Mouse (Mus musculus): ENCODE measurements around the gene Frmd4b. TPM values are rescaled to one million over a fixed set of nuclear protein-coding genes. Genes with fewer than 3 reads are reported as not detected.
A peak's percentile ranks its signal among the peaks of the same experiment; 100 is the strongest.

The Frmd4b gene
- polyA plus RNA-seq, 1 experiment from 2014 or later, result 13.5 TPM

- H3K4me3 ChIP-seq (ENCODE audit: low read length), result no peak overlapping the region
- 86% methylated on average over 3 of the region's 3 CpGs for WGBS
- no peaks in the 10 kb centered on the region for H3K9me3 ChIP-seq (replicated peaks; ENCODE audit: control insufficient read depth, low read length)
- H3K27ac ChIP-seq (ENCODE audit: low read length), result no peak overlapping the region
- no peaks in the 10 kb centered on the region for H3K27me3 ChIP-seq (ENCODE audit: control insufficient read depth, insufficient read depth, low read length)
- ATAC-seq (replicated peaks; ENCODE audit: extremely low read depth, insufficient read depth, low FRiP score), result no peak
- no peaks in the 10 kb centered on the region for H3K36me3 ChIP-seq (ENCODE audit: control insufficient read depth, insufficient read depth)
- peaks cover 6% of the 10 kb centered on the region; the same call in 1 of the 2 replicates for H3K4me1 ChIP-seq (ENCODE audit: control insufficient read depth, insufficient read depth, low read length)
- H3K4me2 ChIP-seq (ENCODE audit: low read depth, low read length), result no peak overlapping the region
- H3K9ac ChIP-seq (ENCODE audit: low read length), result no peak overlapping the region
Observed at GRCm38 (mm10) chr6:97507893-97508292, 109.4 kb downstream of the Frmd4b start.

GRCm38 (mm10) chr6:97506141-97506650 is 111.1 kb downstream of the Frmd4b start:
- ATAC-seq (replicated peaks; ENCODE audit: extremely low read depth, insufficient read depth, low FRiP score), result peak; percentile 86
- Histone ChIP-seq H3K36me3 (ENCODE audit: control insufficient read depth, insufficient read depth) (no peaks in the 10 kb centered on the region), H3K9ac (ENCODE audit: low read length) (no peak overlapping the region), H3K4me3 (ENCODE audit: low read length) (no peak overlapping the region), H3K27ac (ENCODE audit: low read length) (peak overlapping the region; percentile 31; the same call in 1 of the 2 replicates), H3K9me3 (replicated peaks; ENCODE audit: control insufficient read depth, low read length) (no peaks in the 10 kb centered on the region), H3K4me2 (ENCODE audit: low read depth, low read length) (peak overlapping the region; percentile 36), H3K4me1 (ENCODE audit: control insufficient read depth, insufficient read depth, low read length) (peaks cover 6% of the 10 kb centered on the region; the same call in 1 of the 2 replicates), H3K27me3 (ENCODE audit: control insufficient read depth, insufficient read depth, low read length) (no peaks in the 10 kb centered on the region)
- WGBS, result 11% methylated on average over 15 of the region's 15 CpGs

DNA sequence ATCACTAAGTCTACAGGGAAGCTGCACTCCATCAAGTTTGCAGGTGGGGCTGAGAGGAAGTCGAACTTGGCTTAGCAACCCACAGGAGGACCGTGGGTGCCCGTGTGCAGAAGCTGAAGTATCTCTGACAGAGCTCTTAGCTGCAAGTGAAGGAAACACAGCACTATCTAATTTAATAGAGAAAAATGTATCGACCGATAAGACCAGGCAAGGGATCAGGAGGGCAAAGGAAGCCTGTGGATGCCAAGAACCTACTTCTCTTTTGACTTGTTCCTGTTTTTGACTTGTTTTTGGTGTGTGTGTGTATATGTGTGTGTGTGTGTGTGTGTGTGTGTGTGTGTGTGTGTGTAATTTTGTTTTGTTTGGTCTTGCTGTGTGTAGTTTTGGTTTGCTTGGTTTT is 112.7 kb downstream of the Frmd4b start:
- WGBS, result 49% methylated on average over 5 of the region's 5 CpGs
- H3K4me3 ChIP-seq (ENCODE audit: low read length), result no peak overlapping the region
- no peaks in the 10 kb centered on the region for H3K9me3 ChIP-seq (replicated peaks; ENCODE audit: control insufficient read depth, low read length)
- H3K36me3 ChIP-seq (ENCODE audit: control insufficient read depth, insufficient read depth), result no peaks in the 10 kb centered on the region
- no peaks in the 10 kb centered on the region for H3K27me3 ChIP-seq (ENCODE audit: control insufficient read depth, insufficient read depth, low read length)
- peaks cover 6% of the 10 kb centered on the region; the same call in 1 of the 2 replicates for H3K4me1 ChIP-seq (ENCODE audit: control insufficient read depth, insufficient read depth, low read length)
- H3K9ac ChIP-seq (ENCODE audit: low read length), result no peak overlapping the region
- ATAC-seq (replicated peaks; ENCODE audit: extremely low read depth, insufficient read depth, low FRiP score), result no peak
- no peak overlapping the region for H3K4me2 ChIP-seq (ENCODE audit: low read depth, low read length)
- no peak overlapping the region for H3K27ac ChIP-seq (ENCODE audit: low read length)

- Histone ChIP-seq H3K9ac (ENCODE audit: low read length) (no peak overlapping the region), H3K4me2 (ENCODE audit: low read depth, low read length) (no peak overlapping the region), H3K36me3 (ENCODE audit: control insufficient read depth, insufficient read depth) (no peaks in the 10 kb centered on the region), H3K4me1 (ENCODE audit: control insufficient read depth, insufficient read depth, low read length) (peaks cover 2% of the 10 kb centered on the region; the same call in 1 of the 2 replicates), H3K27me3 (ENCODE audit: control insufficient read depth, insufficient read depth, low read length) (no peaks in the 10 kb centered on the region), H3K27ac (ENCODE audit: low read length) (no peak overlapping the region), H3K4me3 (ENCODE audit: low read length) (no peak overlapping the region), H3K9me3 (replicated peaks; ENCODE audit: control insufficient read depth, low read length) (no peaks in the 10 kb centered on the region)
- 82% methylated on average over 7 of the region's 7 CpGs for WGBS
- no peak for ATAC-seq (replicated peaks; ENCODE audit: extremely low read depth, insufficient read depth, low FRiP score)
Observed at GRCm38 (mm10) chr6:97501000-97501399, 116.3 kb downstream of the Frmd4b start.

DNA sequence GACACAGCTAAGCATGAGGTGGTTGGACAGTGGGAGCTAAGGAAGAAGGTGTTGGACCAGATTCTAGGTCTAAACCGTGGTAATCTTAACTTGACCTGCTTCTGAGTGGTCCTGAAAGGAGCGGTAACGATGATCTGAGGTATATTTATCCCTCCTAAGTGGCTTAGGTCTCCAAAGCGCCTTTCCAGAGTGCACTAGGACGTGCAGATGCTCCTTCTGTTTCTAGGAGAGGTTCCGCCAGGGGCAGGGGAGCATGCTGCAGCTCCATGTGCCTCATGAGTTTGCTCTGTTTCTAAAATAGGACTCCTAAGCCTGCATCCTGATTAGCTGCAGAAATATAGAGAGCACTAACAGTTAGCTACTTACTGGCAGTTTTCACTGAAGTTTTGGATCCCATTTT is 117.1 kb downstream of the Frmd4b start:
- Histone ChIP-seq H3K4me3 (ENCODE audit: low read length) (no peak overlapping the region), H3K4me2 (ENCODE audit: low read depth, low read length) (no peak overlapping the region), H3K4me1 (ENCODE audit: control insufficient read depth, insufficient read depth, low read length) (no peaks in the 10 kb centered on the region), H3K27me3 (ENCODE audit: control insufficient read depth, insufficient read depth, low read length) (no peaks in the 10 kb centered on the region), H3K36me3 (ENCODE audit: control insufficient read depth, insufficient read depth) (no peaks in the 10 kb centered on the region), H3K27ac (ENCODE audit: low read length) (no peak overlapping the region), H3K9me3 (replicated peaks; ENCODE audit: control insufficient read depth, low read length) (no peaks in the 10 kb centered on the region), H3K9ac (ENCODE audit: low read length) (no peak overlapping the region)
- 52% methylated on average over 6 of the region's 6 CpGs for WGBS
- ATAC-seq (replicated peaks; ENCODE audit: extremely low read depth, insufficient read depth, low FRiP score), result no peak

GRCm38 (mm10) chr6:97496002-97496401 is 121.3 kb downstream of the Frmd4b start:
- no peaks in the 10 kb centered on the region for H3K27me3 ChIP-seq (ENCODE audit: control insufficient read depth, insufficient read depth, low read length)
- no peaks in the 10 kb centered on the region for H3K9me3 ChIP-seq (replicated peaks; ENCODE audit: control insufficient read depth, low read length)
- H3K4me2 ChIP-seq (ENCODE audit: low read depth, low read length), result no peak overlapping the region
- no peaks in the 10 kb centered on the region for H3K4me1 ChIP-seq (ENCODE audit: control insufficient read depth, insufficient read depth, low read length)
- no peak overlapping the region for H3K9ac ChIP-seq (ENCODE audit: low read length)
- no peak for ATAC-seq (replicated peaks; ENCODE audit: extremely low read depth, insufficient read depth, low FRiP score)
- H3K4me3 ChIP-seq (ENCODE audit: low read length), result no peak overlapping the region
- H3K36me3 ChIP-seq (ENCODE audit: control insufficient read depth, insufficient read depth), result no peaks in the 10 kb centered on the region
- WGBS, result 81% methylated on average over 1 of the region's 1 CpGs
- no peak overlapping the region for H3K27ac ChIP-seq (ENCODE audit: low read length)

- Histone ChIP-seq H3K27ac (ENCODE audit: low read length) (no peak overlapping the region), H3K4me3 (ENCODE audit: low read length) (no peak overlapping the region), H3K4me2 (ENCODE audit: low read depth, low read length) (no peak overlapping the region), H3K36me3 (ENCODE audit: control insufficient read depth, insufficient read depth) (no peaks in the 10 kb centered on the region), H3K4me1 (ENCODE audit: control insufficient read depth, insufficient read depth, low read length) (peaks cover 14% of the 10 kb centered on the region), H3K9me3 (replicated peaks; ENCODE audit: control insufficient read depth, low read length) (no peaks in the 10 kb centered on the region), H3K9ac (ENCODE audit: low read length) (no peak overlapping the region), H3K27me3 (ENCODE audit: control insufficient read depth, insufficient read depth, low read length) (0 out of 2 replicates have a peak, but pooled peaks cover 1% of the 10 kb centered on the region)
- no peak for ATAC-seq (replicated peaks; ENCODE audit: extremely low read depth, insufficient read depth, low FRiP score)
- 82% methylated on average over 5 of the region's 5 CpGs for WGBS
Observed at GRCm38 (mm10) chr6:97491065-97491464, 126.3 kb downstream of the Frmd4b start.

- ATAC-seq (replicated peaks; ENCODE audit: extremely low read depth, insufficient read depth, low FRiP score), result no peak
- 34% methylated on average over 7 of the region's 7 CpGs for WGBS
Observed at GRCm38 (mm10) chr6:97488821-97489220, 128.5 kb downstream of the Frmd4b start.

DNA sequence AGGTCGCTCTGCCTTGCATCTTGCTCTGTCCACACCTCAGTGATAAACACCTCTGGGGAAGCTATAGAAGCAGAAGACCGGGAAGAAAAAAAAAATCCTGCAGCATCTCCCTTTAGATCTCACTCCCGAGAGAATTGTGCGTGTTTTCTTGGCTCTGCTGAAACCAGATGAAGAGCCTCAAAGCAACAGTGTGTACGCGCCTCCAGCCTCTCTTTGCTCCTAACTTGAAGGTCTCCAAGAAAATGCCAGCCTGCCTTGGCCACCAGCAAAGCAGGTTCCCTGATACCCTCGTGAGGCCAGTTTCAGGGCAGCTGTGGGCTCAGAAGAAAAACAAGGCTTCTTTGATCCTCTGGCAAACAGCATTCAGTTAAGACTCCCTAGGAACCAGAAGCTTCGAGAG is 129.1 kb downstream of the Frmd4b start:
- 26% methylated on average over 8 of the region's 8 CpGs for WGBS
- H3K36me3 ChIP-seq (ENCODE audit: control insufficient read depth, insufficient read depth), result no peaks in the 10 kb centered on the region
- ATAC-seq (replicated peaks; ENCODE audit: extremely low read depth, insufficient read depth, low FRiP score), result no peak
- peak overlapping the region; percentile 100 for H3K4me2 ChIP-seq (ENCODE audit: low read depth, low read length)
- H3K27ac ChIP-seq (ENCODE audit: low read length), result no peak overlapping the region
- H3K9me3 ChIP-seq (replicated peaks; ENCODE audit: control insufficient read depth, low read length), result no peaks in the 10 kb centered on the region
- no peak overlapping the region; the same call in 1 of the 2 replicates for H3K4me3 ChIP-seq (ENCODE audit: low read length)
- H3K9ac ChIP-seq (ENCODE audit: low read length), result no peak overlapping the region
- H3K27me3 ChIP-seq (ENCODE audit: control insufficient read depth, insufficient read depth, low read length), result 0 out of 2 replicates have a peak, but pooled peaks cover 4% of the 10 kb centered on the region
- peaks cover 14% of the 10 kb centered on the region for H3K4me1 ChIP-seq (ENCODE audit: control insufficient read depth, insufficient read depth, low read length)

More at GRCm38 (mm10) chr6:97488821-97489220, 128.5 kb downstream of the Frmd4b start:
- Histone ChIP-seq H3K4me1 (ENCODE audit: control insufficient read depth, insufficient read depth, low read length) (peaks cover 14% of the 10 kb centered on the region), H3K36me3 (ENCODE audit: control insufficient read depth, insufficient read depth) (no peaks in the 10 kb centered on the region), H3K4me2 (ENCODE audit: low read depth, low read length) (no peak overlapping the region), H3K27ac (ENCODE audit: low read length) (no peak overlapping the region), H3K9me3 (replicated peaks; ENCODE audit: control insufficient read depth, low read length) (no peaks in the 10 kb centered on the region), H3K4me3 (ENCODE audit: low read length) (no peak overlapping the region), H3K9ac (ENCODE audit: low read length) (no peak overlapping the region), H3K27me3 (ENCODE audit: control insufficient read depth, insufficient read depth, low read length) (0 out of 2 replicates have a peak, but pooled peaks cover 4% of the 10 kb centered on the region)
